23 mouse cellular contexts compared by ENCODE assay signal in genomic region chr8:92899590-92899989, GRCm38 (mm10). TPM values are rescaled to one million over a fixed set of nuclear protein-coding genes. Genes with fewer than 3 reads are reported as not detected.
DNase-seq lines count a peak whose midpoint lies in the region; ATAC-seq and TF ChIP-seq lines count a peak whose summit lies in the region.
"Had no signal": no experiment of that assay in that cellular context is flagged by ENCODE, and none has a peak within 500 bp of the region (broad histone marks: within the 10 kb centered on the region; RNA-seq: fewer than 3 reads in every experiment).

No protein-coding gene starts in this region.

- no peak overlapping the region for H3K4me2 ChIP-seq in hindbrain, postnatal 0 days (ENCODE audit: low read depth, low read length)
- H3K4me2 ChIP-seq: embryonic facial prominence, embryonic 13.5 days; forebrain, embryonic 13.5 days; heart, embryonic 12.5 days had no signal

- H3K4me3 ChIP-seq in hindbrain, postnatal 0 days (ENCODE audit: low read length) = no peak overlapping the region
- no peak overlapping the region for H3K4me3 ChIP-seq in hindbrain, embryonic 10.5 days
- H3K4me3 ChIP-seq in ES-E14 (ENCODE audit: insufficient read depth in 1 of 2, low read depth in 1 of 2, low read length in 2 of 2, poor library complexity in 1 of 2, severe bottlenecking in 1 of 2) = no peak overlapping the region
- H3K4me3 ChIP-seq: embryonic facial prominence, embryonic 13.5 days; forebrain, embryonic 13.5 days; heart, adult 2 months; heart, embryonic 12.5 days had no signal

- no peaks in the 10 kb centered on the region for H3K27me3 ChIP-seq in hindbrain, postnatal 0 days (ENCODE audit: insufficient read depth, low read length)
- H3K27me3 ChIP-seq in hindbrain, embryonic 10.5 days (ENCODE audit: insufficient read depth, poor library complexity, severe bottlenecking) = no peaks in the 10 kb centered on the region
- H3K27me3 ChIP-seq: embryonic facial prominence, embryonic 13.5 days; forebrain, embryonic 13.5 days; heart, embryonic 12.5 days; Patski had no signal

- in situ Hi-C loops in ES-E14 (cut with MboI; ENCODE audit: low sequenced_read_pairs in 2 of 2, unreplicated experiment in 2 of 2) = no loop called here

- DNase-seq in frontal cortex, postnatal 36 days (ENCODE audit: low spot score in 2 of 2) = no peak
- peak; percentile 14 for DNase-seq in hindbrain, postnatal 0 days (ENCODE audit: low spot score)
- no peak for DNase-seq in hindbrain, embryonic 10.5 days (ENCODE audit: low spot score)
- DNase-seq in ES-E14 (ENCODE audit: low read depth, low spot score) = no peak
- DNase-seq in brain, adult 2 months (ENCODE audit: low read depth, low spot score) = peak; percentile 32
- DNase-seq in ovary, postnatal 36 days (ENCODE audit: low spot score) = no peak
- DNase-seq: adrenal gland, adult 8-10 months; adrenal gland, postnatal 36 days; cerebellum, adult 11-12 months; cerebellum, adult 9-10 months; cerebellum, postnatal 25 days; gastrocnemius, postnatal 10 days; heart, adult 2 months had no signal

- H3K27ac ChIP-seq in hindbrain, postnatal 0 days = no peak overlapping the region
- no peak overlapping the region for H3K27ac ChIP-seq in hindbrain, embryonic 10.5 days
- H3K27ac ChIP-seq in ES-E14 (ENCODE audit: insufficient read depth, low read depth, low read length, poor library complexity, severe bottlenecking) = no peak overlapping the region
- H3K27ac ChIP-seq: embryonic facial prominence, embryonic 13.5 days; forebrain, embryonic 13.5 days; heart, adult 2 months had no signal

- no peaks in the 10 kb centered on the region for H3K36me3 ChIP-seq in hindbrain, postnatal 0 days (ENCODE audit: insufficient read depth, low read length)
- no peaks in the 10 kb centered on the region for H3K36me3 ChIP-seq in hindbrain, embryonic 10.5 days
- no peaks in the 10 kb centered on the region for H3K36me3 ChIP-seq in ES-E14 (ENCODE audit: control insufficient read depth, insufficient read depth, low read length, poor library complexity, severe bottlenecking)
- H3K36me3 ChIP-seq: embryonic facial prominence, embryonic 13.5 days; heart, embryonic 12.5 days had no signal

- WGBS in hindbrain, postnatal 0 days = 66% methylated on average over 9 of the region's 9 CpGs
- WGBS in hindbrain, embryonic 10.5 days = 85% methylated on average over 9 of the region's 9 CpGs

- H3K9me3 ChIP-seq in hindbrain, postnatal 0 days (ENCODE audit: low read length) = no peaks in the 10 kb centered on the region
- H3K9me3 ChIP-seq in hindbrain, embryonic 10.5 days = no peaks in the 10 kb centered on the region
- no peaks in the 10 kb centered on the region for H3K9me3 ChIP-seq in ES-E14 (ENCODE audit: control insufficient read depth, insufficient read depth, low read depth, low read length)
- H3K9me3 ChIP-seq: embryonic facial prominence, embryonic 13.5 days; forebrain, embryonic 13.5 days; heart, embryonic 12.5 days had no signal

- no peak for TF ChIP-seq CTCF in hindbrain, postnatal 0 days (IDR thresholded peaks at IDR 0.05; ENCODE audit: low read depth)

- H3K9ac ChIP-seq in hindbrain, postnatal 0 days (replicated peaks; ENCODE audit: low read length) = no peak overlapping the region
- no peak overlapping the region for H3K9ac ChIP-seq in ES-E14 (ENCODE audit: insufficient read depth, low read depth, low read length, poor library complexity, severe bottlenecking)
- H3K9ac ChIP-seq: embryonic facial prominence, embryonic 13.5 days; forebrain, embryonic 13.5 days; heart, embryonic 12.5 days had no signal

- ATAC-seq in frontal cortex, adult (ENCODE audit: low TSS enrichment) = peak; percentile 62
- ATAC-seq in hindbrain, postnatal 0 days = peak; percentile 38; the same call in 1 of the 2 replicates
- ATAC-seq: forebrain, embryonic 13.5 days; inflammation-experienced regulatory T-cells, adult 6 months; intestine, postnatal 0 days; Patski had no signal

- H3K4me1 ChIP-seq in hindbrain, postnatal 0 days (ENCODE audit: insufficient read depth, low read length) = peaks cover 4% of the 10 kb centered on the region; the same call in 1 of the 2 replicates
- no peaks in the 10 kb centered on the region for H3K4me1 ChIP-seq in hindbrain, embryonic 10.5 days (replicated peaks)
- H3K4me1 ChIP-seq in ES-E14 (ENCODE audit: control insufficient read depth in 2 of 2, insufficient read depth in 2 of 2, low read length in 2 of 2, poor library complexity in 1 of 2) = no peaks in the 10 kb centered on the region
- H3K4me1 ChIP-seq: forebrain, embryonic 13.5 days; heart, embryonic 12.5 days had no signal

TF ChIP-seq in ES-E14, 5 proteins besides CTCF, POLR2A, EP300 and RAD21:
- TF ChIP-seq ZC3H11A (IDR thresholded peaks at IDR 0.05; ENCODE audit: borderline replicate concordance, low read depth, low read length) (no peak), MAFK (IDR thresholded peaks at IDR 0.05; ENCODE audit: insufficient read depth, low read depth, low read length) (peak; percentile 78; the same call in 1 of the 2 replicates)

RNA-seq across cellular contexts. Expression of gene Capns2, which starts 1.6 kb away (rescaled TPM):
- total RNA-seq in hindbrain, postnatal 0 days (2014; rRNA removed) = 0.68 TPM in 1 of 2 replicates, not detected in the other
- not detected in 2 replicates for polyA plus RNA-seq in hindbrain, postnatal 0 days (2015; fragmentation: Nextera tagmentation; extraction: Ambion mirVana)
- polyA plus RNA-seq in hindbrain, embryonic 10.5 days (2016; fragmentation: Nextera tagmentation; extraction: Ambion mirVana) = 0.16 and 0.26 TPM in 2 replicates
- 0.67 and 0.85 TPM in 2 replicates for total RNA-seq in ES-E14 (2012; rRNA removed)
- total RNA-seq: heart, adult 2 months; heart, postnatal 25 days had no signal
- polyA plus RNA-seq: C2C12; forebrain, embryonic 13.5 days; heart, adult 2 months; hindbrain, embryonic 11.5 days; inflammation-experienced regulatory T-cells, adult 6 months had no signal

RNA-seq across cellular contexts. Expression of gene Lpcat2, which starts 44.5 kb away (rescaled TPM):
- 6.2 and 10.9 TPM in 2 replicates for total RNA-seq in hindbrain, postnatal 0 days (2014; rRNA removed)
- 12.7 and 12.8 TPM in 2 replicates for polyA plus RNA-seq in hindbrain, postnatal 0 days (2015; fragmentation: Nextera tagmentation; extraction: Ambion mirVana)
- 3.4 and 4.3 TPM in 2 replicates for polyA plus RNA-seq in hindbrain, embryonic 10.5 days (2016; fragmentation: Nextera tagmentation; extraction: Ambion mirVana)
- 1.8 and 2.5 TPM in 2 replicates for total RNA-seq in ES-E14 (2012; rRNA removed)

Comparison
In these comparisons a context has a peak if more than half of its experiments do, and no peak if none do; other contexts are left out.
1. DNase-seq: peak in hindbrain, postnatal 0 days (single experiment) and brain, adult 2 months (single experiment); none in frontal cortex, postnatal 36 days (0 of 2), hindbrain, embryonic 10.5 days (single experiment), ES-E14 (single experiment) and ovary, postnatal 36 days (single experiment).